Mouse (Mus musculus) stomach, adult 2 months (tissue): ENCODE results near the gene Prlh. TPM values are rescaled to one million over a fixed set of nuclear protein-coding genes. Genes with fewer than 3 reads are reported as not detected.

Experiments
- polyA plus RNA-seq: library from polyadenylated mRNA; depleted of rRNA; stranded (reverse); fragments of >200 nt; gene quantifications from 2 replicates; pipeline ENCODE4 v1.2.3, GENCODE M21; 2012; rRNA removed

The Prlh gene
- polyA plus RNA-seq = not detected in 2 replicates

DNA sequence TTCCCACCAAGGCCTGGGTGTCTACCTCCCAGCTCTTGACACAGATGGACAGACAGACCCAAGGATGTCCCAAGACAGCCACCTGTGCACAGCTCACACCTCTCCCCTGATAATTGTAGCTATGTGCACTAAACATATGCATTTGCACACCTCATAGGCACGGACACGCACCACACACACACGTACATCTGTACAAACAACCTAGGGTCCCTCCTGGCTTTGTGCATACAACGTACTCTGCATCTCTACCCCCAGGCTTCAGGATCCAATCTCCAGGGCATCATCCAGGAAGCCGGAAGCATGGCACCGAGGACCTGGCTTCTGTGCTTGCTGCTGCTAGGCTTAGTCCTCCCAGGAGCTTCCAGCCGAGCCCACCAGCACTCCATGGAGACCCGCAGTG, at the start of gene Prlh:
Prlh (plus strand) TSS at position 301 of the 400 bp plus-strand sequence.

DNA sequence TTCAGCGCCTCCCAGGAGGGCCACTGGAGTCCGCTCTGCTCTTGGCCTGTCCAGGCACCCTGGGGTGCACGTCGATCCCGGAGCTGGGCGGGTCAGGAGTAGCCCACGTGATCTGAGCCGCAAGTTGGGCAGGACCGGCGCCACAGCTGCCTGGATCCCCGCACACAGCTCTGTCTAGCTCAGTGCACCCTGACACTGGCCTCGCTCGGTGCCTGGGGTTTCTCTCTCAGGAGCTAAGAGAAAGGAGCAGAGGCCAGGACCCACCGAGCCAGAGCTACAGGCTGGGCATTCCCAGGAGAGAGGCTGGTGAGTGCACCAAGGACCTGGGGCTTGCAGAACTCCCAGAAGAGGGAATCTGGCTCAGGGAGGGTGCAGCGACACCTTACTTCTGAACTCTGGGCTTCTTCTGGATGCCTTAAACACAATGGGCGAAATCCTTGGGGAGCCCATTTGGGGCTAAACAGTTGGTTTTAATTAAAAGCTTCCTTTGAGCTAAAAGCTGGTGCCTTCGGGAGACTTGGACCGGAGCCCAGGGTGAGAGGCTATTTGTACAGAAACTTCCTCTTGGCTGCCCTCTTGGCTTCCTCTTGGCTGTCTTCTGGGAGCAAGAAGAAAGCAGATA, 37.8 kb upstream of the Prlh start, which contains the start of gene Mlph:
Mlph (plus strand) TSS at position 138 of the 622 bp plus-strand sequence.

DNA sequence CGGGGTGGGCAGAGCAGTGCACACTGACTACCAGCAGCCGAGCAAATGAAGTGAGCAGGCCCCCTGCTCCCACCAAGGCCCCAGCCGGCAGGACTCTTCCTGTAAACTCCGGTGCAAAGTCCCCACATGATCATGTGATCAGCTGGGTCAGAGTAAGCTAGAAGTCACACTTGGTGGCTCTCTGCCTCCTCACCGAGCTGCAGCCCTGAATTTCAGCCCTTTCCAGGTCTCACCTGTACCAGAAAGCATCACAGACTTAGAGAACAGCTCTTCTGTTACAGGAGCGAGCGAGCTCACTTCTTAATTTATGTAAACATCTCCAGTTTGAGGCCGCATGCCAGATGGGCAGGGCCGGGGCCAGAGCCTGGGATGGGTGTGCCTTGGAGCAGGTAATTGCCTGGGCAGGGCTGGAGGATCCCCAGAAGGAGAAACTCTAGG, 16.5 kb downstream of the Prlh start, which contains the start of gene Rab17:
Rab17 (minus strand) TSS at position 315 of the 438 bp plus-strand sequence.

DNA sequence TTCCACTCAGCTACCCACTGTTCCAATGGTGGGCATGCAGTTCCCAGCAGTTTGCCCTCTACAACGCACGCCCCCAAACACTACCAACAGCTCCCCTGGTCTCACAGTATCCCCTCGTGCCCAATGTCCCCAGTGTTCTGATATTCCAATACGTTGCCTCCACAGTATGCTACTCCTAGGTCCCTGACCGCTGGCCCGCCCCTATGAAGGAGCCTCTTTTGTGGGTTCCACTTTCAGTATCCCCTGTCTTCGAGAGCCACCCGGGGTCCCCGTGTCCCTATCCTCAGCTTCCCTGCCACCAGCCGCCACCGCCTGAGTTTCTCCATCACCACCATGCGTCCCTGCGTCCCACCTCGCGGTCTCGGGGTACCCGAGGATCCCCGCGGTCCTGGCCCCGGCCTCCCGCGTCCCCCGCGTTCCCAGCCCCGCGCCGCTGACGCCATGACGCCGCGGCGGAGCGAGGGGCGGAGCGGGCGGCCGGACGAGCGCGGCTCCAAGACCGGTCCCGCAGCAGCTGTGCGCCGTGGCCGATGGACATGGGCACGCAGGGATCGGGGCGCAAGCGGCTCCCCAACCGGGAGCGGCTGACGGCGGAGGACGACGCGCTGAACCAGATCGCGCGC, 45.5 kb downstream of the Prlh start, which contains the start of gene Lrrfip1:
Lrrfip1 (plus strand) TSS at position 470 of the 623 bp plus-strand sequence.

Other genes with a start within 250 kb of the Prlh start
- 10.8 and 14.4 TPM in 2 replicates for gene Col6a3, start 109.1 kb upstream of the Prlh start, polyA plus RNA-seq
- 43.8 and 53.0 TPM in 2 replicates for gene Mlph, start 38.0 kb upstream of the Prlh start, polyA plus RNA-seq
- gene Rab17, start 16.6 kb downstream of the Prlh start, polyA plus RNA-seq = 2.0 and 3.5 TPM in 2 replicates
- gene Lrrfip1, start 45.6 kb downstream of the Prlh start, polyA plus RNA-seq = 4.5 and 6.2 TPM in 2 replicates
- gene Rbm44, start 192.0 kb downstream of the Prlh start, polyA plus RNA-seq = not detected in 2 replicates
- 10.3 and 11.8 TPM in 2 replicates for gene Ramp1, start 226.7 kb downstream of the Prlh start, polyA plus RNA-seq